Mouse (Mus musculus) kidney, adult 2 months (tissue): ENCODE data around the gene H2afv. TPM values are rescaled to one million over a fixed set of nuclear protein-coding genes. Genes with fewer than 3 reads are reported as not detected.
A peak's percentile ranks its signal among the peaks of the same experiment; 100 is the strongest.
"Not testable (repeated sequence)": the region's sequence is repeated elsewhere in the genome, so short reads cannot be mapped to it uniquely, and the experiment has no call there.

Experiments
- DNase-seq: peaks from one replicate; pipeline ENCODE4 v3.0.0; 2021
- H3K27ac ChIP-seq: fragments of 200-500 bp; 2 replicates; pipeline ENCODE4 v1.5.1; 2012; ENCODE audit warnings: low read depth, low read length, control low read depth, inconsistent platforms; ENCODE audit not compliant: insufficient read depth
- H3K27me3 ChIP-seq: fragments of 200-500 bp; replicated peaks from 2 replicates; pipeline ENCODE4 v1.6.1; 2012; ENCODE audit warnings: mild to moderate bottlenecking, moderate library complexity, low read length, inconsistent platforms; ENCODE audit not compliant: control insufficient read depth, insufficient read depth
- H3K36me3 ChIP-seq: fragments of 200-500 bp; 2 replicates; pipeline ENCODE4 v1.6.1; 2012; ENCODE audit warnings: mild to moderate bottlenecking, moderate library complexity, low read length, inconsistent platforms; ENCODE audit not compliant: control insufficient read depth, insufficient read depth
- H3K4me1 ChIP-seq: fragments of 200-500 bp; 2 replicates; pipeline ENCODE4 v1.6.1; 2011; ENCODE audit warnings: low read length; ENCODE audit not compliant: control insufficient read depth, insufficient read depth
- H3K4me3 ChIP-seq: fragments of 200-500 bp; 2 replicates; pipeline ENCODE4 v1.5.1; 2011; ENCODE audit warnings: mild to moderate bottlenecking, low read depth, low read length, control low read depth; ENCODE audit not compliant: insufficient read depth
- CTCF ChIP-seq: fragments of 200-500 bp; conservative IDR thresholded peaks from 2 replicates; pipeline ENCODE4 v1.5.1; 2011; ENCODE audit warnings: low read depth, mild to moderate bottlenecking, control low read depth, low read length, moderate library complexity, mixed read lengths; ENCODE audit not compliant: insufficient read depth, insufficient read length
- POLR2A ChIP-seq: fragments of 200-500 bp; IDR thresholded peaks from one replicate; pipeline ENCODE4 v1.6.1; 2011; ENCODE audit warnings: low read depth, low read length, control low read depth
- WGBS: fragments of 180-500 bp; shearing (Covaris S2); methylation state at CpG from one replicate; pipeline ENCODE4 v1.1.7; 2018; 5-methylcytosine and 5-hydroxymethylcytosine counted together
- polyA plus RNA-seq: library from polyadenylated mRNA; depleted of rRNA; stranded (reverse); fragments of >200 nt; gene quantifications from 2 replicates; pipeline ENCODE4 v1.2.3, GENCODE M21; 2012

H2afv gene
- polyA plus RNA-seq, 1 experiment, result 76.1 TPM

- Histone ChIP-seq H3K36me3 (peaks cover 18% of the 10 kb centered on the region), H3K27me3 (no peaks in the 10 kb centered on the region), H3K27ac (no peak overlapping the region), H3K4me3 (no peak overlapping the region), H3K4me1 (peaks cover 3% of the 10 kb centered on the region; the same call in 1 of the 2 replicates)
- DNase-seq, result no peak
- 87% methylated on average over 2 of the region's 2 CpGs for WGBS
- TF ChIP-seq POLR2A (no peak), CTCF (no peak)
These were observed 23.4 kb downstream of the H2afv start for GRCm38 (mm10) chr11:6420722-6421350.

- H3K36me3 ChIP-seq, result peaks cover 18% of the 10 kb centered on the region
- WGBS, result 9% methylated on average over 1 of the region's 1 CpGs
- H3K4me1 ChIP-seq, result peaks cover 3% of the 10 kb centered on the region; the same call in 1 of the 2 replicates
- H3K27ac ChIP-seq, result no peak overlapping the region
- H3K4me3 ChIP-seq, result no peak overlapping the region
- no peaks in the 10 kb centered on the region for H3K27me3 ChIP-seq
- DNase-seq, result no peak
- no peak for TF ChIP-seq CTCF
- TF ChIP-seq POLR2A, result no peak
These were observed 23.9 kb downstream of the H2afv start for GRCm38 (mm10) chr11:6420283-6420703.

- peaks cover 18% of the 10 kb centered on the region for H3K36me3 ChIP-seq
- not testable (repeated sequence) for H3K27me3 ChIP-seq, DNase-seq, H3K4me1 ChIP-seq, H3K27ac ChIP-seq, H3K4me3 ChIP-seq
- 68% methylated on average over 4 of the region's 4 CpGs for WGBS
These were observed 25.1 kb downstream of the H2afv start for GRCm38 (mm10) chr11:6419156-6419555.

GRCm38 (mm10) chr11:6418751-6419150 is 25.5 kb downstream of the H2afv start:
- TF ChIP-seq CTCF (no peak), POLR2A (no peak)
- Histone ChIP-seq H3K27me3 (no peaks in the 10 kb centered on the region), H3K4me1 (peaks cover 9% of the 10 kb centered on the region; the same call in 1 of the 2 replicates), H3K36me3 (peaks cover 18% of the 10 kb centered on the region), H3K27ac (no peak overlapping the region), H3K4me3 (no peak overlapping the region)
- 76% methylated on average over 5 of the region's 5 CpGs for WGBS
- no peak for DNase-seq

- H3K27me3 ChIP-seq, result no peaks in the 10 kb centered on the region
- H3K4me3 ChIP-seq, result no peak overlapping the region
- peaks cover 18% of the 10 kb centered on the region for H3K36me3 ChIP-seq
- H3K27ac ChIP-seq, result no peak overlapping the region
- DNase-seq, result no peak
- peaks cover 9% of the 10 kb centered on the region; the same call in 1 of the 2 replicates for H3K4me1 ChIP-seq
- no peak for TF ChIP-seq POLR2A
- TF ChIP-seq CTCF, result no peak
These were observed 26.8 kb downstream of the H2afv start for GRCm38 (mm10) chr11:6417490-6417889.

GRCm38 (mm10) chr11:6417069-6417468 is 27.2 kb downstream of the H2afv start:
- Histone ChIP-seq H3K4me1 (peaks cover 9% of the 10 kb centered on the region; the same call in 1 of the 2 replicates), H3K36me3 (peaks cover 18% of the 10 kb centered on the region), H3K27ac (no peak overlapping the region), H3K27me3 (no peaks in the 10 kb centered on the region), H3K4me3 (peak overlapping the region; percentile 31; the same call in 1 of the 2 replicates)
- 18% methylated on average over 2 of the region's 2 CpGs for WGBS
- TF ChIP-seq CTCF, result no peak
- TF ChIP-seq POLR2A, result no peak
- no peak for DNase-seq

- WGBS, result 1% methylated on average over 30 of the region's 30 CpGs
- TF ChIP-seq CTCF (no peak), POLR2A (no peak)
- DNase-seq, result peak; percentile 87
- Histone ChIP-seq H3K27me3 (no peaks in the 10 kb centered on the region), H3K36me3 (peaks cover 18% of the 10 kb centered on the region), H3K4me3 (peak overlapping the region; percentile 97), H3K4me1 (peaks cover 9% of the 10 kb centered on the region; the same call in 1 of the 2 replicates), H3K27ac (peak overlapping the region; percentile 90)
These were observed 27.7 kb downstream of the H2afv start for GRCm38 (mm10) chr11:6416405-6417034.
